Comparison of ENCODE assay signal across 8 mouse cellular contexts in the genomic region with DNA sequence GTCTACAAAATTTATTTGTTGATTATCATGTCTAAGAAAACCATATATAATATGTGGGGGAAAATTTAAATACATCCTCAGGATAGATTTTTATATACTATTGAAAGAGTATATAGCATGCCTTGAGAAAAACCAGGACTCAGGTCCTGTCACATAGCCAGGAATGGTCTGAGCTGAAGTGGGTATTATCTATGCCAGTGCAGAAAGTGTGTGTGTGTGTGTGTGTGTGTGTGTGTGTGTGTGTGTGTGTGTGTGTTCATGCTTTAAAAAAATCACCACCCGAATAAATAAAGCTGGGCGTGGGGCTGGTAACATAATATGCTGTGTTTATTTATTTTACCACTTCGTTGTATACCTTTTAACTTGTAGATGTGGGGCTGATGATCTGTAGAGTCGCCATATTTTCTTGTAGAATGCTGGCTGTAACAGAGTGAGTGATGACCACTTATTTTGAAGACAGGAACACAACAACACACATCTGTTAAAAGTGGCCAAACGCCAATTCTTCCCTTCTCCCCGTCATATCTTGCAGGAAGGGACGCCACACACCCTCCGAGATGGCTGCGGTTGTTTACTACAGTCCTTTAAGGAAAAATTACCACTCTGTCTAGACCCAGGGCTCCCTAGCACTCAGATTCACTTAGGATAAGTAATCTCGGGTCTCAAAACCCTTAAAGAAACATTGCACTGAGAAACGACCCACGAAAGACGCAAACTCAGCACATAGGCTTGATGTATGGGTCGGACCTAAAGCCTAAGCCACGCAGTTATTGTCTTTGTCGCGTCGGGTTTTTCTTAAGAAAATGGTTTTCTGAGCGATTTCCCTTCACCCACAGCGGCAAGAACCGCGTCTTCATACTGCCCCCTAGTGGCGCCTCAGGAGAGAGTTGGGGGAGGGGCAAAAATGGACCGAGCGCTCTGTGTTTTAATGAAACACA.
DNase-seq lines count a peak whose midpoint lies in the region; ATAC-seq lines count a peak whose summit lies in the region.

No protein-coding gene starts in this region.

- peak; percentile 45 for DNase-seq in 3134 (ENCODE audit: extremely low read depth, insufficient read length, low spot score)
- DNase-seq in adrenal gland, postnatal 25 days = peak; percentile 79
- DNase-seq in embryonic facial prominence, embryonic 11.5 days (ENCODE audit: low spot score) = peak; percentile 94
- peak; percentile 94 for DNase-seq in heart, adult 11 months
- peak; percentile 57 for DNase-seq in kidney, adult 11 months
- DNase-seq in limb, embryonic 10.5 days (ENCODE audit: low spot score) = peak; percentile 88
- peak; percentile 54 for DNase-seq in skeletal muscle tissue, adult 2 months (ENCODE audit: low read depth, low spot score)

- H3K27ac ChIP-seq in embryonic facial prominence, embryonic 11.5 days (replicated peaks; ENCODE audit: low read depth, low read length) = no peak overlapping the region
- H3K27ac ChIP-seq in limb, embryonic 10.5 days = peak overlapping the region; percentile 83
- H3K27ac ChIP-seq in midbrain, embryonic 12.5 days (replicated peaks) = peak overlapping the region; percentile 72

- H3K4me3 ChIP-seq in embryonic facial prominence, embryonic 11.5 days (ENCODE audit: low read depth, low read length) = peak overlapping the region; percentile 34
- H3K4me3 ChIP-seq in limb, embryonic 10.5 days = peak overlapping the region; percentile 54
- peak overlapping the region; percentile 47 for H3K4me3 ChIP-seq in midbrain, embryonic 12.5 days

- no peaks in the 10 kb centered on the region for H3K36me3 ChIP-seq in embryonic facial prominence, embryonic 11.5 days (replicated peaks; ENCODE audit: control insufficient read depth, insufficient read depth, low read depth, low read length)
- no peaks in the 10 kb centered on the region for H3K36me3 ChIP-seq in limb, embryonic 10.5 days
- H3K36me3 ChIP-seq in midbrain, embryonic 12.5 days = no peaks in the 10 kb centered on the region

- ATAC-seq in embryonic facial prominence, embryonic 11.5 days (replicated peaks; ENCODE audit: insufficient number of reproducible peaks, low FRiP score, low TSS enrichment, low read depth) = peak; percentile 82
- ATAC-seq in midbrain, embryonic 12.5 days (ENCODE audit: low FRiP score, low read depth) = peak; percentile 88

- no peaks in the 10 kb centered on the region for H3K4me1 ChIP-seq in embryonic facial prominence, embryonic 11.5 days (ENCODE audit: control insufficient read depth, insufficient read depth, low read length)
- H3K4me1 ChIP-seq in limb, embryonic 10.5 days = 0 out of 2 replicates have a peak, but pooled peaks cover 2% of the 10 kb centered on the region
- H3K4me1 ChIP-seq in midbrain, embryonic 12.5 days = no peaks in the 10 kb centered on the region; the same call in 1 of the 2 replicates

- H3K9me3 ChIP-seq in embryonic facial prominence, embryonic 11.5 days (replicated peaks; ENCODE audit: control insufficient read depth, low read length) = no peaks in the 10 kb centered on the region
- no peaks in the 10 kb centered on the region for H3K9me3 ChIP-seq in limb, embryonic 10.5 days (replicated peaks)
- no peaks in the 10 kb centered on the region for H3K9me3 ChIP-seq in midbrain, embryonic 12.5 days

- peak overlapping the region; percentile 57 for H3K9ac ChIP-seq in embryonic facial prominence, embryonic 11.5 days (replicated peaks; ENCODE audit: low read length)
- H3K9ac ChIP-seq in midbrain, embryonic 12.5 days (replicated peaks) = peak overlapping the region; percentile 58

- H3K4me2 ChIP-seq in embryonic facial prominence, embryonic 11.5 days (ENCODE audit: low read depth, low read length) = peak overlapping the region; percentile 52
- H3K4me2 ChIP-seq in midbrain, embryonic 12.5 days (replicated peaks) = peak overlapping the region; percentile 67

- no peaks in the 10 kb centered on the region for H3K27me3 ChIP-seq in embryonic facial prominence, embryonic 11.5 days (ENCODE audit: control insufficient read depth, insufficient read depth, low read length)
- H3K27me3 ChIP-seq in limb, embryonic 10.5 days (ENCODE audit: low read depth, poor library complexity, severe bottlenecking) = peaks cover 62% of the 10 kb centered on the region
- no peaks in the 10 kb centered on the region; the same call in 1 of the 2 replicates for H3K27me3 ChIP-seq in midbrain, embryonic 12.5 days

- WGBS in embryonic facial prominence, embryonic 11.5 days = 10% methylated on average over 25 of the region's 25 CpGs
- 11% methylated on average over 25 of the region's 25 CpGs for WGBS in limb, embryonic 10.5 days
- WGBS in midbrain, embryonic 12.5 days = 10% methylated on average over 25 of the region's 25 CpGs
